23 mouse cellular contexts compared by ENCODE assay signal in genomic region chr4:87927354-87927753, GRCm38 (mm10).
A peak's percentile ranks its signal among the peaks of the same experiment; 100 is the strongest.
DNase-seq lines count a peak whose midpoint lies in the region; ATAC-seq lines count a peak whose summit lies in the region.
"Had no signal": no experiment of that assay in that cellular context is flagged by ENCODE, and none has a peak within 500 bp of the region (broad histone marks: within the 10 kb centered on the region; RNA-seq: fewer than 3 reads in every experiment).

No protein-coding gene starts in this region.

- H3K36me3 ChIP-seq in forebrain, embryonic 16.5 days (ENCODE audit: control insufficient read depth, insufficient read depth) = no peaks in the 10 kb centered on the region; the same call in 1 of the 2 replicates
- H3K36me3 ChIP-seq in forebrain, embryonic 14.5 days (ENCODE audit: control insufficient read depth, insufficient read depth, low read length) = no peaks in the 10 kb centered on the region
- H3K36me3 ChIP-seq in lung, embryonic 16.5 days (ENCODE audit: control insufficient read depth, insufficient read depth, low read length) = no peaks in the 10 kb centered on the region
- no peaks in the 10 kb centered on the region for H3K36me3 ChIP-seq in embryonic facial prominence, embryonic 14.5 days (ENCODE audit: control insufficient read depth, insufficient read depth, low read length)
- H3K36me3 ChIP-seq: hindbrain, embryonic 15.5 days; liver, embryonic 15.5 days; neural tube, embryonic 15.5 days had no signal

- WGBS in forebrain, embryonic 16.5 days = 45% methylated on average over 10 of the region's 10 CpGs
- 56% methylated on average over 10 of the region's 10 CpGs for WGBS in forebrain, embryonic 14.5 days
- WGBS in lung, embryonic 16.5 days = 36% methylated on average over 10 of the region's 10 CpGs
- WGBS in embryonic facial prominence, embryonic 14.5 days = 30% methylated on average over 10 of the region's 10 CpGs

- H3K4me1 ChIP-seq in forebrain, embryonic 16.5 days (replicated peaks; ENCODE audit: control insufficient read depth, insufficient read depth, low read length) = peaks cover 26% of the 10 kb centered on the region
- H3K4me1 ChIP-seq in forebrain, embryonic 14.5 days (ENCODE audit: control insufficient read depth, insufficient read depth, low read length) = peaks cover 10% of the 10 kb centered on the region; the same call in 1 of the 2 replicates
- peaks cover 4% of the 10 kb centered on the region; the same call in 1 of the 2 replicates for H3K4me1 ChIP-seq in lung, embryonic 16.5 days (replicated peaks; ENCODE audit: control insufficient read depth, insufficient read depth, low read length)
- peaks cover 21% of the 10 kb centered on the region for H3K4me1 ChIP-seq in embryonic facial prominence, embryonic 14.5 days (ENCODE audit: control insufficient read depth, insufficient read depth, low read length)

- no peak overlapping the region for H3K4me3 ChIP-seq in forebrain, embryonic 16.5 days (replicated peaks; ENCODE audit: low read length)
- no peak overlapping the region for H3K4me3 ChIP-seq in forebrain, embryonic 14.5 days (ENCODE audit: low read depth, low read length)
- no peak overlapping the region for H3K4me3 ChIP-seq in lung, embryonic 16.5 days (ENCODE audit: low read length)
- no peak overlapping the region for H3K4me3 ChIP-seq in embryonic facial prominence, embryonic 14.5 days (ENCODE audit: low read depth, low read length)
- H3K4me3 ChIP-seq: hindbrain, embryonic 15.5 days; left cerebral cortex, adult 2 months; liver, embryonic 15.5 days; neural tube, embryonic 15.5 days had no signal

- no peaks in the 10 kb centered on the region for H3K9me3 ChIP-seq in forebrain, embryonic 16.5 days (ENCODE audit: control insufficient read depth, low read length)
- H3K9me3 ChIP-seq in forebrain, embryonic 14.5 days (replicated peaks; ENCODE audit: control insufficient read depth, low read length) = no peaks in the 10 kb centered on the region
- H3K9me3 ChIP-seq in lung, embryonic 16.5 days (ENCODE audit: control insufficient read depth, low read length) = no peaks in the 10 kb centered on the region
- no peaks in the 10 kb centered on the region for H3K9me3 ChIP-seq in embryonic facial prominence, embryonic 14.5 days (ENCODE audit: control insufficient read depth, low read length)
- H3K9me3 ChIP-seq: hindbrain, embryonic 15.5 days; liver, embryonic 15.5 days; neural tube, embryonic 15.5 days had no signal

- no peak for ATAC-seq in forebrain, embryonic 16.5 days
- no peak for ATAC-seq in forebrain, embryonic 14.5 days
- peak; percentile 43; the same call in 1 of the 2 replicates for ATAC-seq in lung, embryonic 16.5 days (ENCODE audit: low read depth)
- no peak for ATAC-seq in embryonic facial prominence, embryonic 14.5 days (ENCODE audit: low read depth)
- ATAC-seq: activated CD4-positive, CD25-positive, alpha-beta regulatory T cell, adult 4 months had no signal

- H3K27me3 ChIP-seq in forebrain, embryonic 16.5 days (replicated peaks; ENCODE audit: control insufficient read depth, insufficient read depth, low read length) = no peaks in the 10 kb centered on the region
- H3K27me3 ChIP-seq in forebrain, embryonic 14.5 days (replicated peaks; ENCODE audit: control insufficient read depth, insufficient read depth, low read length) = no peaks in the 10 kb centered on the region
- no peaks in the 10 kb centered on the region for H3K27me3 ChIP-seq in lung, embryonic 16.5 days (ENCODE audit: control insufficient read depth, insufficient read depth, low read depth, low read length)
- H3K27me3 ChIP-seq in embryonic facial prominence, embryonic 14.5 days (replicated peaks; ENCODE audit: control insufficient read depth, insufficient read depth, low read length) = no peaks in the 10 kb centered on the region
- H3K27me3 ChIP-seq: hindbrain, embryonic 15.5 days; liver, embryonic 15.5 days; neural tube, embryonic 15.5 days had no signal

- no peak overlapping the region for H3K4me2 ChIP-seq in forebrain, embryonic 16.5 days (ENCODE audit: low read length)
- no peak overlapping the region for H3K4me2 ChIP-seq in forebrain, embryonic 14.5 days (ENCODE audit: low read length)
- no peak overlapping the region for H3K4me2 ChIP-seq in lung, embryonic 16.5 days (ENCODE audit: low read depth, low read length)
- no peak overlapping the region; the same call in 1 of the 2 replicates for H3K4me2 ChIP-seq in embryonic facial prominence, embryonic 14.5 days (ENCODE audit: low read depth, low read length)
- H3K4me2 ChIP-seq: heart, embryonic 11.5 days; hindbrain, embryonic 15.5 days; liver, embryonic 15.5 days; midbrain, embryonic 11.5 days; neural tube, embryonic 15.5 days had no signal

- DNase-seq in forebrain, embryonic 14.5 days (ENCODE audit: low spot score) = no peak
- DNase-seq in lung, postnatal 10 days = no peak
- DNase-seq in embryonic facial prominence, embryonic 14.5 days (ENCODE audit: low spot score) = peak; percentile 24
- DNase-seq in cerebellum, postnatal 10 days = no peak
- DNase-seq in adrenal gland, adult 18-20 months (ENCODE audit: low spot score in 2 of 2) = no peak
- DNase-seq: adrenal gland, postnatal 14 days; cerebellum, adult 2 months; cerebellum, postnatal 36 days; kidney, adult 11 months; kidney, postnatal 4 days; layer of hippocampus, adult 9-11 months; liver; lung, postnatal 14 days; thymus, adult 18-20 months had no signal

- H3K27ac ChIP-seq in forebrain, embryonic 16.5 days (ENCODE audit: low read length) = peak overlapping the region; percentile 87
- H3K27ac ChIP-seq in forebrain, embryonic 14.5 days (ENCODE audit: low read depth, low read length) = no peak overlapping the region
- 0 out of 2 replicates have a peak overlapping the region, but pooled peaks have one; percentile 6 for H3K27ac ChIP-seq in lung, embryonic 16.5 days (ENCODE audit: low read length)
- no peak overlapping the region for H3K27ac ChIP-seq in embryonic facial prominence, embryonic 14.5 days (replicated peaks; ENCODE audit: low read depth, low read length)
- H3K27ac ChIP-seq: hindbrain, embryonic 15.5 days; left cerebral cortex, adult 2 months; liver, embryonic 15.5 days; neural tube, embryonic 15.5 days had no signal

- H3K9ac ChIP-seq in forebrain, embryonic 16.5 days (replicated peaks; ENCODE audit: low read depth, low read length) = no peak overlapping the region
- H3K9ac ChIP-seq in forebrain, embryonic 14.5 days (ENCODE audit: low read length) = no peak overlapping the region
- no peak overlapping the region for H3K9ac ChIP-seq in lung, embryonic 16.5 days (ENCODE audit: low read length)
- H3K9ac ChIP-seq in embryonic facial prominence, embryonic 14.5 days (ENCODE audit: low read depth, low read length) = no peak overlapping the region
- H3K9ac ChIP-seq: hindbrain, embryonic 15.5 days; liver, embryonic 15.5 days; neural tube, embryonic 15.5 days had no signal

Comparison
In these comparisons a context has a peak if more than half of its experiments do, and no peak if none do; other contexts are left out.
1. H3K27ac ChIP-seq: peak in forebrain, embryonic 16.5 days (single experiment) and lung, embryonic 16.5 days (single experiment); none in forebrain, embryonic 14.5 days (single experiment) and embryonic facial prominence, embryonic 14.5 days (single experiment).